Mouse (Mus musculus) C2C12 (cell line): ENCODE results near the gene Tstd2.

ENCODE experiments used
- CEBPB ChIP-seq: IDR thresholded peaks from one replicate; pipeline ENCODE4 v1.6.1; 2011; ENCODE audit warnings: low read depth, mild to moderate bottlenecking, control low read depth, moderate library complexity
- CTCF ChIP-seq: IDR thresholded peaks from one replicate; pipeline ENCODE4 v1.5.1; 2011; ENCODE audit not compliant: control insufficient read depth, insufficient read depth, insufficient read length
- MYOD1 ChIP-seq: IDR thresholded peaks from one replicate; pipeline ENCODE4 v1.6.1; 2011; ENCODE audit warnings: low read depth; ENCODE audit not compliant: control insufficient read depth, insufficient read length
- USF1 ChIP-seq: IDR thresholded peaks from one replicate; pipeline ENCODE4 v1.6.1; 2011; ENCODE audit warnings: low read depth, mild to moderate bottlenecking, control low read depth, moderate library complexity

DNA sequence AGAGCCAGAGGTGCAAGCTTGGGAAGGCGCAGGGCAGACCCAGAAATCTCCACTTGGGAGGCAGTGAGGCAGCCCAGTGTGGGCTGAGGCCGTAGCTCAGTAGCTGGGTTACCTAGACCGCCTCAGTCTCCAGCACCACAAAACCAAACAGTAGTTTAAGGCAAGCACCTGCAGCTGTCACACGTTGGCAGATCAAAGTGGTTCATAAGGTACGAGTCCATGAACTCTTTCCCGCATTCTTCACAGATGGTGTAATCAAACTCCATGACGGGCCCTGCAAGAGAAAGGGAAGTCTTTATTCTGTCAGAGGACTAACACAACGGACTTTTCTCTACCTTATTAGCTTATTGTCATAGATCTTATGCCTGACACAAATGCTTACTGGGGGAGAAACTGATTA, 46.9 kb upstream of the Tstd2 start:
- TF ChIP-seq CTCF = no peak
- TF ChIP-seq MYOD1 = no peak
- no peak for TF ChIP-seq USF1
- TF ChIP-seq CEBPB = no peak
